Mouse (Mus musculus): ENCODE data around the gene Styk1. TPM values are rescaled to one million over a fixed set of nuclear protein-coding genes. Genes with fewer than 3 reads are reported as not detected.
"Not testable (repeated sequence)": the region's sequence is repeated elsewhere in the genome, so short reads cannot be mapped to it uniquely, and the experiment has no call there.

The Styk1 gene
- polyA plus RNA-seq, 1 experiment from 2014 or later = 15.2 TPM

DNA sequence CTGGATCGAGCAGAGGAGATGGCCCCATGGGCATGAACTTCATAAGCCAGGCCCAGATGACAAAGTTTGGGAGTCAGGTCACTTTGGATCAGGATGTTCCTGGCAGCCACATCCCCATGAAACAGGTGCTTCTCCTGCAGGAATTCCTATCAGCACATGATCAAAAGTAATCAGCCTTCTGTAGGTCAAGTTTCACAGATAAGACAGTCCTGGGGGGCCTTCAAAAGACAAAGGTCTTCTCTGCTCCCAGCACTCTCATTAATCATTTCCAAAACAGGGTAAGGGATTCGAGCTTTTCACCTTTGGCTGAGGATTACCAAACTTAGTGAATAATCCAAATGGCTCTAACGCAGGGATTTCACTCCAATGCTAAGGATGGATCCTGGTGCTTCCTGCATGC lies 48.6 kb downstream of the Styk1 start:
- no peak overlapping the region for H3K9ac ChIP-seq (ENCODE audit: low read depth, low read length)
- no peak overlapping the region for H3K4me3 ChIP-seq (ENCODE audit: low read length)
- no peaks in the 10 kb centered on the region for H3K36me3 ChIP-seq (ENCODE audit: control insufficient read depth, insufficient read depth, low read length)
- H3K9me3 ChIP-seq (ENCODE audit: control insufficient read depth, low read length) = no peaks in the 10 kb centered on the region
- peak overlapping the region; percentile 48; the same call in 1 of the 2 replicates for H3K27ac ChIP-seq (ENCODE audit: low read length)
- WGBS = 45% methylated on average over 3 of the region's 3 CpGs
- H3K4me1 ChIP-seq (ENCODE audit: control insufficient read depth, insufficient read depth, low read length) = 0 out of 2 replicates have a peak, but pooled peaks cover 6% of the 10 kb centered on the region
- no peaks in the 10 kb centered on the region for H3K27me3 ChIP-seq (replicated peaks; ENCODE audit: control insufficient read depth, insufficient read depth, low read length)
- H3K4me2 ChIP-seq (ENCODE audit: low read depth, low read length) = 0 out of 2 replicates have a peak overlapping the region, but pooled peaks have one; percentile 2
- peak; percentile 91 for ATAC-seq

DNA sequence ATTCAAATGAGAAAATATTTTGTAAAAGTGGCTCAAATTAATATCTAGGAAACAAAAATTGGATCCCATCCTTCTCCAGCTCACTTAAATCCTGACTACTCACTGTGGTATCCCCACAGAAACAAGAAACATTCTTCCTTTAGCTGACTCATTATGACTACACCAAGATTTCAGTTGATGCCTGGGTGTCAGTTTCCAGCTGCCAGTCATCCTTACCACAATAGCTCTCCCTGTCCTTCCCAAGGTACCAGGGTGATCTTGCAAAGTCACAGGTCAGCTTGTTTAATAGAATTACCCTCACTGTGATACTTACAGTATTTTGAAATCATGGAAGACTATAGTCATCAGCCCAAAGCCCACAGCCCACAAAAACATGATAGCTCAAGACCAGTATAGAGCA lies 54.9 kb downstream of the Styk1 start:
- H3K4me1 ChIP-seq (ENCODE audit: control insufficient read depth, insufficient read depth, low read length) = no peaks in the 10 kb centered on the region
- no peak overlapping the region for H3K4me2 ChIP-seq (ENCODE audit: low read depth, low read length)
- H3K9ac ChIP-seq (ENCODE audit: low read depth, low read length) = no peak overlapping the region
- no peak overlapping the region for H3K4me3 ChIP-seq (ENCODE audit: low read length)
- no peaks in the 10 kb centered on the region for H3K36me3 ChIP-seq (ENCODE audit: control insufficient read depth, insufficient read depth, low read length)
- H3K27me3 ChIP-seq (replicated peaks; ENCODE audit: control insufficient read depth, insufficient read depth, low read length) = no peaks in the 10 kb centered on the region
- no peak for ATAC-seq
- no peaks in the 10 kb centered on the region for H3K9me3 ChIP-seq (ENCODE audit: control insufficient read depth, low read length)
- H3K27ac ChIP-seq (ENCODE audit: low read length) = no peak overlapping the region

DNA sequence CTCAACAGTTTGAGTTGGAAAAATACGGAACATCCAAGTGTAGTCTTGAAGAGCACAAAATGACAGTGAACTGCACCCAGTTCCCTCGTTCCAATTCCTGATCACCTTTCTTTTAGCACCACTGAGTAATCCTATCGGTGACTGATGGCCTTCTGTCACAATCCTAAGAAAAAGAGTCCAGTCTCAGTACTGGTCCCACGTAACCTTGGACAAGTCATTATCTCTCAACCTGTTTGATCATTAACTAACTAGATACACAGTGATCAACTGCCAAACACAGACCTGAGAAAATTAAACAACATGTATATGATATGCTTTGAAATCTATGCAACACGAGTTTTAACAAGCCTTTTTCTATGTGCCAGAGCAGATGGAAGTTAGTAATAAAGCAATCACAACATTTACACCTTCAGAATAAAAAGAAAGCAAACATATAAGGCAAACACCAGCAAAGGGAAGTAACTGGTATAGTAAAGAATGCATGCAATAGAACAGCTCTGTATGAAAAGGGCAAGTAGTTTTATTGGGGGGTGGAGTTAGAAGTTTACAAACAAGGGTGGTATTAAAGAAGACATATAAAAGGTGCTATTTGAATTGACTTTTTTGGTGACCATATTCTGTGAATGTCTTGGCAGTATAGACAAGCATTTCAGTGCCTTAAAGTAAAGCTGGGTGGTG lies 58.8 kb downstream of the Styk1 start:
- Histone ChIP-seq H3K4me2 (ENCODE audit: low read depth, low read length) (peak overlapping the region; percentile 25; the same call in 1 of the 2 replicates), H3K36me3 (ENCODE audit: control insufficient read depth, insufficient read depth, low read length) (no peaks in the 10 kb centered on the region), H3K4me3 (ENCODE audit: low read length) (no peak overlapping the region), H3K9ac (ENCODE audit: low read depth, low read length) (no peak overlapping the region), H3K9me3 (ENCODE audit: control insufficient read depth, low read length) (no peaks in the 10 kb centered on the region), H3K4me1 (ENCODE audit: control insufficient read depth, insufficient read depth, low read length) (peaks cover 5% of the 10 kb centered on the region), H3K27ac (ENCODE audit: low read length) (peak overlapping the region; percentile 84), H3K27me3 (replicated peaks; ENCODE audit: control insufficient read depth, insufficient read depth, low read length) (no peaks in the 10 kb centered on the region)
- WGBS = 59% methylated on average over 5 of the region's 5 CpGs
- ATAC-seq = peak; percentile 91

DNA sequence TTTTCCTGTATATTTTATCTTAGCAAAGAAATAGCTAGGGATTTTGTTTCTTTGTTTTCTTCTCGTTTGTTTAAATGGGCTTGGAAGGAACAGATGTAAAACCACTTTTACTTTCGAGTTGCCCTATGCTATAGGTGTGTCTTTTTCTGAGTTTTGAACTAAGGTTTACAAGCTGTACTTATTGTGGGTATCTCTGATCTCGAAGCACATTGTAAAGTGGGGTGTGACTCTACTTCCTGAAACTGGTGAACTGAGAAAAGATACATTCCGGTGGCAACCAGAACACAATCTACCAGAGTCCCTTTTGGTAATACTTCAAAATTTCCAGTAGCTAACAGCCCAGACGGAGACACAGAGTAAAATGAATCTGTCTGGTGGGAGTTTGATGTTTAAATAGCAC lies 59.5 kb downstream of the Styk1 start:
- peak overlapping the region; percentile 84 for H3K27ac ChIP-seq (ENCODE audit: low read length)
- no peaks in the 10 kb centered on the region for H3K36me3 ChIP-seq (ENCODE audit: control insufficient read depth, insufficient read depth, low read length)
- ATAC-seq = peak; percentile 90
- 67% methylated on average over 5 of the region's 5 CpGs for WGBS
- H3K9me3 ChIP-seq (ENCODE audit: control insufficient read depth, low read length) = no peaks in the 10 kb centered on the region
- H3K4me1 ChIP-seq (ENCODE audit: control insufficient read depth, insufficient read depth, low read length) = peaks cover 5% of the 10 kb centered on the region
- H3K27me3 ChIP-seq (replicated peaks; ENCODE audit: control insufficient read depth, insufficient read depth, low read length) = no peaks in the 10 kb centered on the region
- 0 out of 2 replicates have a peak overlapping the region, but pooled peaks have one; percentile 1 for H3K4me3 ChIP-seq (ENCODE audit: low read length)
- H3K9ac ChIP-seq (ENCODE audit: low read depth, low read length) = no peak overlapping the region
- H3K4me2 ChIP-seq (ENCODE audit: low read depth, low read length) = peak overlapping the region; percentile 25; the same call in 1 of the 2 replicates

DNA sequence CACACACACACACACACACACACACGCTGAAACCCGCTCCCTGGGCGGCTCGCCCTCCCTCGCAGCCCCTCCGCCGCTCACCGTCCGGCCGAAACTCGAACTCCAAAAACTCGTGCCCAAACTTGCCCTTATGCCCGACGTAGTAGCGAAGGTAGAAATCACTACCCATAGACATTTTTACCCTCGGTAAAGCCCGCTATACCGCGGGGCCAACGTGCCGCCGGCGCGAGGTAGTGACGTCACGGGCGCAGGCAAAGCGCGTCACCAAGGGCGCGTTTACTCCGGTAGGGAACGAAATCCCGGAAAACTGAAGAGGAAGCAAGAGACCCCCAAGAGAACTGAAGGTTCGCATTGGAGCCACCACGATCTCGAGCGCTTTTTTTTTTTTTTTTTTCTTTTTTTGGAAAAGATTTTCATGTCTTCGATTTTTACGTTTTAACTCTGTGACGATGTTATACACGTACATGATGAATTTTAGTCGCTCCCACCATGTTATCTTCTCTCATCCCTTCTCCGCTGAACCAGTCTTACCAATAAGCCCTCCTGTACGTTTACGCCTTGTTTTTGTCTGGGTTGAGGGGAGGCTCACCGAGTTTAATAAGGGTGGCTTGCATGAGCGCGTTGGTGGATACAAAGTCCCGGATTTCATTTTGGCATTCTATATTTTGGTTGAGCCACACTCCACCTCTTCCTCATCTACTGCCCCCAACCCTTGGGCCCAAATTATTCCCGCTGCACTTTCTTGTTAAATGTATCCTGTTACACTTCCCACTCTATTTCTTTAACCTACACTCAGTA lies 60.2 kb downstream of the Styk1 start, which contains the start of gene Magohb:
Magohb (minus strand) TSS at position 254 of the 798 bp plus-strand sequence.
- peak; percentile 52 for ATAC-seq
- H3K27me3 ChIP-seq (replicated peaks; ENCODE audit: control insufficient read depth, insufficient read depth, low read length) = no peaks in the 10 kb centered on the region
- H3K4me3 ChIP-seq (ENCODE audit: low read length) = peak within 1 kb of the TSS; percentile 65
- peak within 1 kb of the TSS; percentile 62 for H3K9ac ChIP-seq (ENCODE audit: low read depth, low read length)
- H3K27ac ChIP-seq (ENCODE audit: low read length) = peak within 1 kb of the TSS; percentile 84
- WGBS = 2% methylated on average over 51 of the region's 51 CpGs
- no peaks in the 10 kb centered on the region for H3K36me3 ChIP-seq (ENCODE audit: control insufficient read depth, insufficient read depth, low read length)
- peaks cover 5% of the 10 kb centered on the region for H3K4me1 ChIP-seq (ENCODE audit: control insufficient read depth, insufficient read depth, low read length)
- H3K4me2 ChIP-seq (ENCODE audit: low read depth, low read length) = peak within 1 kb of the TSS; percentile 68
- no peaks in the 10 kb centered on the region for H3K9me3 ChIP-seq (ENCODE audit: control insufficient read depth, low read length)

DNA sequence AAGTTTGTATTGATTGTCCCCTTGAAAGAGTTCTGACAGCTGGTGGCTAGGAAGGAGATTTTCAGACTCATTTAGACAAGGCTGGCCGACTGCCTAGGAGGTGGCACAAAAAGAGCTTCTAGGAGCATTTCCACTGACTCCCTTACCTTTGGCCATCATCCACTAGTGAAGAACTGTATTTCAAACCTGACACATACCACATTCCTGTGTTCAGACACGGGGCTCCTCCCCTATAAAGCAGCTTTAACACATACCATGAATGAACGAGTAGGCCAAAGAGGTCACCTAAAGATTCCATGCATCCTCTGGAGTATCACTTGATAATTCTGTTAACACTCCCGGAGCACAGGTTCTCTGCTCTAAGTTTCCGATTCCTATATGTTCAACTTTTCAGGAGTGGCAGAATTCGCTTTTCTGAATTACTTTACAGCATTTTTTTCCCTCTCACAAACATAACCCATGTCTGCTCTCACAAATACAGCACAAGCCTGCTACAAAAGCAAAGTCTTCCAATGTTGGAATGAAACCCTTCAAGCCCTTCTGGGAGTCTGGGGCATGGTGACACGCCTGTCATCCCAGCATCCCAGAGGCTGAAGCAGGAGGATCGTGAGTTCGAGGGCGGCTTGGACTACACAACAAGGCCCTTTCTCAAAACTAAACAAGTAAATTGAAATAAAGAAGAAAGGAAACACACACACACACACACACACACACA lies 61.0 kb downstream of the Styk1 start:
- 0 out of 2 replicates have a peak overlapping the region, but pooled peaks have one; percentile 13 for H3K27ac ChIP-seq (ENCODE audit: low read length)
- WGBS = 12% methylated on average over 10 of the region's 10 CpGs
- H3K36me3 ChIP-seq (ENCODE audit: control insufficient read depth, insufficient read depth, low read length) = no peaks in the 10 kb centered on the region
- no peaks in the 10 kb centered on the region for H3K27me3 ChIP-seq (replicated peaks; ENCODE audit: control insufficient read depth, insufficient read depth, low read length)
- 0 out of 2 replicates have a peak, but pooled peaks have one; percentile 3 for ATAC-seq
- peak overlapping the region; percentile 62 for H3K9ac ChIP-seq (ENCODE audit: low read depth, low read length)
- H3K4me1 ChIP-seq (ENCODE audit: control insufficient read depth, insufficient read depth, low read length) = peaks cover 5% of the 10 kb centered on the region
- peak overlapping the region; percentile 41 for H3K4me2 ChIP-seq (ENCODE audit: low read depth, low read length)
- H3K9me3 ChIP-seq (ENCODE audit: control insufficient read depth, low read length) = no peaks in the 10 kb centered on the region
- H3K4me3 ChIP-seq (ENCODE audit: low read length) = peak overlapping the region; percentile 65

DNA sequence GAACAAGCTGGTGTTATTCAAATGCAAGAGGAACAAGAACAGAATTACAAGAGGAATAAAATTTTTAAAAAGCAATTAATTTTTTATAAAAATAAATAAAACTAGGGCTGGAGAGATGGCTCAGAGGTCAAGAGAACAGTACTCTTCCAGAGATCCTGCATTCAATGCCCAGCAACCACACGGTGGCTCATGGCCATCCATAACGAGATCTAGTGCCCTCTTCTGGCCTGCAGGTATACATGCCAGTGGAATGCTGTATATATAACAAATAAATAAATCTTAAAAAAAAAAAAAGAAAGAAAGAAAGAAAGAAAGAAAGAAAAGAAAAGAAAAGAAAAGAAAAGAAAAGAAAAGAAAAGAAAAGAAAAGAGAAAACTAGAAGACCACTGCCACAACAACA lies 63.0 kb downstream of the Styk1 start:
- no peak overlapping the region for H3K4me3 ChIP-seq (ENCODE audit: low read length)
- ATAC-seq = no peak
- no peak overlapping the region for H3K4me2 ChIP-seq (ENCODE audit: low read depth, low read length)
- no peaks in the 10 kb centered on the region for H3K36me3 ChIP-seq (ENCODE audit: control insufficient read depth, insufficient read depth, low read length)
- H3K27ac ChIP-seq (ENCODE audit: low read length) = no peak overlapping the region
- H3K4me1 ChIP-seq (ENCODE audit: control insufficient read depth, insufficient read depth, low read length) = peaks cover 5% of the 10 kb centered on the region
- H3K9ac ChIP-seq (ENCODE audit: low read depth, low read length) = no peak overlapping the region
- H3K9me3 ChIP-seq (ENCODE audit: control insufficient read depth, low read length) = no peaks in the 10 kb centered on the region
- WGBS = 12% methylated on average over 2 of the region's 2 CpGs
- H3K27me3 ChIP-seq (replicated peaks; ENCODE audit: control insufficient read depth, insufficient read depth, low read length) = no peaks in the 10 kb centered on the region

DNA sequence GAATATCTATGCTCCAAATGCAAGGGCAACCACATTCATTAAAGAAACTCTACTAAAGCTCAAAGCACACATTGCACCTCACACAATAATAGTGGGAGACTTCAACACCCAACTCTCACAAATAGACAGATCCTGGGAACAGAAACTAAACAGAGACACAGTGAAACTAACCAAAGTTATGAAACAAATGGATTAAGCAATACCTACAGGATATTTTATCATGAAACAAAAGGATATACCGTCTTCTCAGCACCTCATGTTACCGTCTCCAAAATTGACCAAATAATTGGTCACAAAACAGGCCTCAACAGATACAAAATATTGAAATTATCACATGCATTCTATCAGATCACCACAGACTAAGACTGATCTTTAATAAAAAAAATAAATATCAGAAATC lies 75.2 kb downstream of the Styk1 start:
- 93% methylated on average over 2 of the region's 2 CpGs for WGBS
- not testable (repeated sequence) for H3K4me2 ChIP-seq (ENCODE audit: low read depth, low read length); H3K27me3 ChIP-seq (replicated peaks; ENCODE audit: control insufficient read depth, insufficient read depth, low read length); H3K36me3 ChIP-seq (ENCODE audit: control insufficient read depth, insufficient read depth, low read length); H3K4me1 ChIP-seq (ENCODE audit: control insufficient read depth, insufficient read depth, low read length); H3K4me3 ChIP-seq (ENCODE audit: low read length); H3K9me3 ChIP-seq (ENCODE audit: control insufficient read depth, low read length); H3K9ac ChIP-seq (ENCODE audit: low read depth, low read length); H3K27ac ChIP-seq (ENCODE audit: low read length); ATAC-seq

DNA sequence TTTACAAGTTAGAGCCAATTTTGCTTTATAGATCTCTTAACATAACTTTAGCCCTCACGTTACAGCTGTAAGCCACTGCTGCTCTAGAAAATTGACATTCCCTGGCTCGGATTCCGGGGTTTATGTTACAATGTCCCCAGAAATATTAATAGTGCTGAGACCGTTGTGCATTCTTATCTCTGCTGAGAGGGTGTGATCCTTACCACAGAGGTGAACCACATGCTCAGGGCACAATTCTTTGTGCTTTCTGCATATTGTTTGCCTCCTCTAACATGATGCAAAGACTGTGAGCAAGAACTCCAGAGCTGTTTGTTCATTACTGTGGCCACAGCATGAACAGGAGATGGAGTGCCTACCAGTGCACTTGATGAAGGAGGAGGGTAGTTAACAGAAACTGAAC lies 76.7 kb downstream of the Styk1 start:
- no peak for ATAC-seq
- Histone ChIP-seq H3K4me3 (ENCODE audit: low read length) (no peak overlapping the region), H3K9ac (ENCODE audit: low read depth, low read length) (no peak overlapping the region), H3K27me3 (replicated peaks; ENCODE audit: control insufficient read depth, insufficient read depth, low read length) (no peaks in the 10 kb centered on the region), H3K4me1 (ENCODE audit: control insufficient read depth, insufficient read depth, low read length) (no peaks in the 10 kb centered on the region), H3K9me3 (ENCODE audit: control insufficient read depth, low read length) (no peaks in the 10 kb centered on the region), H3K36me3 (ENCODE audit: control insufficient read depth, insufficient read depth, low read length) (peaks cover 3% of the 10 kb centered on the region; the same call in 1 of the 2 replicates), H3K27ac (ENCODE audit: low read length) (no peak overlapping the region), H3K4me2 (ENCODE audit: low read depth, low read length) (no peak overlapping the region)
- 76% methylated on average over 4 of the region's 4 CpGs for WGBS
